Mouse (Mus musculus) gastrocnemius, adult 2 months (tissue): ENCODE results near the gene Gata3. TPM values are rescaled to one million over a fixed set of nuclear protein-coding genes. Genes with fewer than 3 reads are reported as not detected.
A peak's percentile ranks its signal among the peaks of the same experiment; 100 is the strongest.

Experiments
- DNase-seq: peaks from one replicate; pipeline ENCODE4 v3.0.0; 2022
- H3K27ac ChIP-seq: fragments of 200-600 bp; 2 replicates; pipeline ENCODE4 v1.8.1; 2022; ENCODE audit warnings: mild to moderate bottlenecking
- H3K4me3 ChIP-seq: fragments of 200-600 bp; 2 replicates; pipeline ENCODE4 v1.8.1; 2022; ENCODE audit warnings: mild to moderate bottlenecking, moderate library complexity
- CTCF ChIP-seq: fragments of 200-600 bp; IDR thresholded peaks from 2 replicates; pipeline ENCODE4 v1.8.1; 2022; ENCODE audit warnings: antibody characterized with exemption, mild to moderate bottlenecking, moderate library complexity
- intact Hi-C: fragments of 180-260 bp; cut with DNase I; formaldehyde crosslinking; loops from one replicate; pipeline ENCODE4 v1.15.1; 2025
- total RNA-seq, 2 experiments: library from RNA; stranded (reverse); gene quantifications; 2 replicates each; pipeline ENCODE4 v1.2.3; 2021

Gata3 gene
- total RNA-seq, 2 experiments from 2014 or later, result 0.08 to 0.82 TPM

DNA sequence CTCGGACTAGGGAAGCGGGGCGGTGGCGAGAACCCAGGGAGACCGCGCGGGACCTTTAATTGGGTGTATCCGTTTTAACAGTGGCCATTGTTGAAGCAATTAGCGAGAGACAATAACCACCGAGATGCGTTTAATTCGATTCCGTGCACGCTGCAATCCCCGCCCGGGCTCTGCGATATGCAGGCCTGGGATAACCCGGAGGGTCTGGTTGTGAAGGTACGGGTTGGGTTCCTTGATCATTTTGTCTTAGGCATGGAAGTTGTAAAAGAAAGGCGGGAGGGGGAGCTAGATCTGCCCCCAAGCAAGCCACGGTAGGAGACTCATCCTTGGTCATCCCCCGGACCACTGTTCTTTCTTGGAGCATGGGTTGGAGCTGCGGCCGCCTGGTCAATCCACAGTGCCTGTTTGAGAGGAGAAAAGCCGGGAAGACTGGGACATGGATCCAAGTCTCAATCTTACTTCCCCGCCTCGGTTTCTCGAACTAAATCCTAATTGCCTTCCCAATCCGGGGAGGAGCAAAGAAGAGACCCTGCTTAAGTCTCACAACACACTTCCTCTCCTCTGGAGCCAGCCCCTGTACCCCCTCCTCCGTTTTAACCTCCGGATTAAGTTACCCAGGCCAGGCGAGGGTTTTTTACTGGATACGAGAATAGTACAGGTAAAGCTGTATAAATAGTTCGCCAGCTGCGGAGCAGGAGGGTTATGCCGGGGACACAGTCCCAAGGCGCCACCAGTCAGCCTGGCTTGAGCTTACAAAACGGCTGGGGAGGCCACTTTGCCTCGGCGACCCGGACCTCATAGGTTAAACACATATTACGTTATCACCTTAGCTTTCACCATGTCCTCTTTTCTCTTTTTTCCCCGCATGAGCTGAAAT is 6.7 kb downstream of the Gata3 start:
- intact Hi-C loops, result loop anchor here (10.0 kb wide), 1 partner anchor 132 kb away; no protein-coding TSS in a partner anchor
- no peak for DNase-seq
- no peak for TF ChIP-seq CTCF
- Histone ChIP-seq H3K27ac (no peak overlapping the region), H3K4me3 (peak overlapping the region; percentile 66)

GRCm38 (mm10) chr2:9882371-9882925 is 7.4 kb downstream of the Gata3 start:
- DNase-seq, result peak; percentile 51
- Histone ChIP-seq H3K4me3 (peak overlapping the region; percentile 66), H3K27ac (no peak overlapping the region)
- no peak for TF ChIP-seq CTCF
- intact Hi-C loops, result loop anchor here (10.0 kb wide), 1 partner anchor 132 kb away; no protein-coding TSS in a partner anchor

DNA sequence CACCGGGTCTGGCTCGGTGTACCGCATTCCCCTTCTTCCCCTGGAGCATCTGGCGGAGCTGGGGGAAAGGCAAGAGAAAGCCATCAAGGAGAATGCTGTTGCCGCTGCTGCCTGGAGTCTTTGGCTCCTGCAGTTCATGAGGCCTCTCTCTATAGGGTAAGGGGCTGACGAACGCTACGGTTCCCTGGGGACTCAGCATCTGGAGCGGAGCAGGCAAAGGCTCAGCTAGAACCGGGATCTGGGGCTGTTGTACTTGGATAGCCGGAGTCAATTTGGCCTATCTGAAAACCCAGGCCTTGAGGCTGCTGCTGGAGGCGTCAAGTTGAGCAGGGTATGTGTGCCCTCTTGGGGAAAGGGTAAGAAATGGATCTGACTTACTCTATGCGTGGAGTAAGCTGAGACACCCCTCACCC is 8.2 kb downstream of the Gata3 start:
- no peak for TF ChIP-seq CTCF
- no peak for DNase-seq
- Histone ChIP-seq H3K27ac (no peak overlapping the region), H3K4me3 (no peak overlapping the region)
- intact Hi-C loops, result loop anchor here (10.0 kb wide), 1 partner anchor 133 kb away; no protein-coding TSS in a partner anchor

GRCm38 (mm10) chr2:9881051-9881591 is 8.7 kb downstream of the Gata3 start, which contains the start of gene 4930412O13Rik:
4930412O13Rik (plus strand) TSS chr2:9881252.
- no peak for TF ChIP-seq CTCF
- DNase-seq, result no peak
- intact Hi-C loops, result loop anchor here (10.0 kb wide), 1 partner anchor 134 kb away; no protein-coding TSS in a partner anchor
- Histone ChIP-seq H3K4me3 (peak within 1 kb of the TSS; percentile 28; the same call in 1 of the 2 replicates), H3K27ac (no peak within 1 kb of the TSS)

- intact Hi-C loops, result loop anchor here (10.0 kb wide), 1 partner anchor 135 kb away; no protein-coding TSS in a partner anchor
- no peak for DNase-seq
- no peak overlapping the region for H3K4me3 ChIP-seq
Measured at GRCm38 (mm10) chr2:9880271-9880670, 9.6 kb downstream of the Gata3 start.

DNA sequence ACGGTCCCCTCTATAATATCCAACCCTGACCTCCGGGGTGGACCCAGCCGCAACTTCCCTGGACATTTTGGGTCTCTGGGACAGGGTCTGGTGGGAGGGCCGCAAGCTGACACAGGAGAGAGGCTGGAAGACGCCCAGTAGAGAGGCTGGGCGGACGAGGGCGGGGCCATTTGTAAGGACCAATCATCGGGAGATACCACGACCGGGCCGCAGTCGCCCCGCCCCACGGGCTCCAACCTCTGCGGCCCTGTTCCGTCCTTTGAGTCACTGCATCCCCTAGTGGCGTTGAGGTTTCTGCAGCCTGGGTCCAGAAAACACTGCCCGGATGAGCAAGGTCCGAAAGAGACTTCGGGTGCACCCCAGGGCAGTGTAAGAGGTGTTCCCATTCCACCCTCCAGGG is 10.3 kb downstream of the Gata3 start:
- intact Hi-C loops, result no loop called here
- peak; percentile 81 for TF ChIP-seq CTCF
- Histone ChIP-seq H3K27ac (peak overlapping the region; percentile 74), H3K4me3 (peak overlapping the region; percentile 77)
- peak; percentile 93 for DNase-seq

More at GRCm38 (mm10) chr2:9880271-9880670, 9.6 kb downstream of the Gata3 start:
- H3K27ac ChIP-seq, result no peak overlapping the region
- TF ChIP-seq CTCF, result no peak

DNA sequence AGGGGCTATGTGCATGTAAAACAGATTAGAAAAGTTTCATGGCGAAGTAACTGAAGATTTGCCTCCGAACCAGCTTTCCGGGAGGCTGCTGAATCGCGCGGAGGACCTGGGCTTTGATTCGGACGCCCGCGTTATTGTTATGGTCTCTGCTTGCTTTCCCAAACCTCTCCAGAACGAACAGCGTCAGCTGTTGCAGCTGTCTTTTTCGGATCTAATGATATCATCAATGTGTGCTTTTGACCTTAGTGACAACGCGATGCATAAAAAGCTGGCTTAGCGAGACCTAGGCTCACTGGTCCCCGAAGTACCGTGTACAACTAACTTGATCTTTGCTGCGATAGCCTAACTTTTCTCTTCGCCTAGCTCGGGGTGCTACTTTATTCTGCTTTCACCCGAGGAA is 10.7 kb downstream of the Gata3 start:
- peak; percentile 26 for DNase-seq
- TF ChIP-seq CTCF, result no peak
- Histone ChIP-seq H3K4me3 (peak overlapping the region; percentile 77), H3K27ac (peak overlapping the region; percentile 74)
- intact Hi-C loops, result no loop called here

- no peak for TF ChIP-seq CTCF
- peak; percentile 53 for DNase-seq
- peak overlapping the region; percentile 74 for H3K27ac ChIP-seq
- intact Hi-C loops, result no loop called here
- peak overlapping the region; percentile 77 for H3K4me3 ChIP-seq
Measured at GRCm38 (mm10) chr2:9878564-9879081, 11.2 kb downstream of the Gata3 start.

DNA sequence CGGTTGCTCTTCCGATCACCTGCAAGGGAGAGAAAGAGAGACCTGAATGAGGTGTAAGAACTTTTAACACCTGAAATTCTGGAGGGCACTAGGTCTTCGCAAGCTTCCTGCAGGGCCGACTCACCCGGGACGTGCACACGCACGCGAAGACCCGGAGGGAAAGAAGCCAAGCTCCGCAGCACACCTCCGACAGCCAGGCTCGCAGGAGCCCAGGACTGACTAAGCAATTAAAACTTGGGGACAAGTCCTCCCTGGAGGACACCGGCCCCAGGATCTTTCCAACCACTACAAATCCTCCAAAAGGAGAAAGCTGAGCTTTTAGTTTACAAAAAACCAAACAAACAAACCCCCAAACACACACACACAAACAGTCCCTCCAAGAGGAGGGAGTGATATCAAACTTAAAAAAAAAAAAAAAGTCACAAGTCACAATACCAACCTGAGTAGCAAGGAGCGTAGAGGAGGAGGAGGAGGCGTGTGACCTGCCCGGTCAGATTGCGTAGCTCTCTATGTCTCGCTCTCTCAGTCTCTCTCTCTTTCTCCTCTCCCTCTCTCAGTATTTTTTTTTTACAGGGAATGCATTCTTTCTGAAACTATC is 11.8 kb downstream of the Gata3 start:
- TF ChIP-seq CTCF, result no peak
- intact Hi-C loops, result no loop called here
- Histone ChIP-seq H3K27ac (peak overlapping the region; percentile 74; the same call in 1 of the 2 replicates), H3K4me3 (peak overlapping the region; percentile 77)
- peak; percentile 22 for DNase-seq

- Histone ChIP-seq H3K4me3 (peak overlapping the region; percentile 77), H3K27ac (no peak overlapping the region)
- no peak for TF ChIP-seq CTCF
- DNase-seq, result peak; percentile 26
- intact Hi-C loops, result no loop called here
Measured at GRCm38 (mm10) chr2:9877326-9877690, 12.5 kb downstream of the Gata3 start.

GRCm38 (mm10) chr2:9876621-9877325 is 13.1 kb downstream of the Gata3 start:
- intact Hi-C loops, result no loop called here
- TF ChIP-seq CTCF, result no peak
- Histone ChIP-seq H3K4me3 (peak overlapping the region; percentile 77), H3K27ac (no peak overlapping the region)
- DNase-seq, result no peak
